Comparison of ENCODE assay signal across 9 mouse cellular contexts in the genomic region with DNA sequence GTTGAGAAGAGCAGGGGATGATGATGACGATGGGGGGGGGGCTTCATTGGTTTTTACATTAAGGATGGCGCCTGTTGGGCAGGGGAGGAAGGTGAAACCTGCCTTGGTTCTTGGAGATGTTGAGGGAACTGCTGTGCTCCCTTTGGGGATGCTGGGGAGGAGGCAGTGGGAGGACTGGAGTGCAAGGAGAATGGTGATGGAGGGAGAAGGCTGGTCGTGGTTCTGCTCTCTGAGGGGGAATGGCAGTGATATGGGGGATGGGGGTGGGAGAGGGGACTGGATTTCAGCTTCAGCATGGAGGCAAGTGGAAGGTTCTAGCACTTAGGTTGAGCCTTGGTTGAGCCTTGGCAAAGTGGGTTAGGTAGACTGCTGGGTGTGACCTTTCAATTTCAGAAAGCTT. TPM values are rescaled to one million over a fixed set of nuclear protein-coding genes. Genes with fewer than 3 reads are reported as not detected.
DNase-seq lines count a peak whose midpoint lies in the region; ATAC-seq lines count a peak whose summit lies in the region.
"Had no signal": no experiment of that assay in that cellular context is flagged by ENCODE, and none has a peak within 500 bp of the region (broad histone marks: within the 10 kb centered on the region; RNA-seq: fewer than 3 reads in every experiment).

No protein-coding gene starts in this region.

- ATAC-seq in heart, embryonic 12.5 days (ENCODE audit: insufficient number of reproducible peaks, low FRiP score) = no peak
- ATAC-seq in hindbrain, embryonic 12.5 days (ENCODE audit: low FRiP score) = no peak
- ATAC-seq in midbrain, embryonic 13.5 days = no peak

- peak overlapping the region; percentile 76 for H3K4me3 ChIP-seq in heart, embryonic 12.5 days
- peak overlapping the region; percentile 51 for H3K4me3 ChIP-seq in hindbrain, embryonic 12.5 days
- peak overlapping the region; percentile 58 for H3K4me3 ChIP-seq in midbrain, embryonic 13.5 days (replicated peaks)

- no peak for DNase-seq in heart, adult 8-10 months (ENCODE audit: low spot score)
- DNase-seq in brain, adult 2 months (ENCODE audit: low read depth, low spot score) = peak; percentile 34
- no peak for DNase-seq in right cerebral cortex, postnatal 4 days
- DNase-seq in gastrocnemius, postnatal 4 days (ENCODE audit: low spot score in 2 of 2) = no peak
- DNase-seq in thymus, postnatal 10 days (ENCODE audit: low spot score in 2 of 2) = no peak
- DNase-seq: embryo, embryonic 11 days had no signal

- peak overlapping the region; percentile 65 for H3K4me2 ChIP-seq in heart, embryonic 12.5 days
- H3K4me2 ChIP-seq in hindbrain, embryonic 12.5 days (replicated peaks) = peak overlapping the region; percentile 53
- H3K4me2 ChIP-seq in midbrain, embryonic 13.5 days (replicated peaks) = peak overlapping the region; percentile 55

- H3K27me3 ChIP-seq in heart, embryonic 12.5 days (replicated peaks) = 0 out of 2 replicates have a peak, but pooled peaks cover 4% of the 10 kb centered on the region
- H3K27me3 ChIP-seq in hindbrain, embryonic 12.5 days = no peaks in the 10 kb centered on the region
- H3K27me3 ChIP-seq in midbrain, embryonic 13.5 days = no peaks in the 10 kb centered on the region

- WGBS in heart, embryonic 12.5 days = 18% methylated on average over 3 of the region's 3 CpGs
- 17% methylated on average over 3 of the region's 3 CpGs for WGBS in hindbrain, embryonic 12.5 days
- 25% methylated on average over 3 of the region's 3 CpGs for WGBS in midbrain, embryonic 13.5 days

- H3K9ac ChIP-seq in heart, embryonic 12.5 days = 0 out of 2 replicates have a peak overlapping the region, but pooled peaks have one; percentile 51
- H3K9ac ChIP-seq in hindbrain, embryonic 12.5 days = no peak overlapping the region
- peak overlapping the region; percentile 73 for H3K9ac ChIP-seq in midbrain, embryonic 13.5 days (replicated peaks)

- peaks cover 15% of the 10 kb centered on the region; the same call in 1 of the 2 replicates for H3K4me1 ChIP-seq in heart, embryonic 12.5 days (replicated peaks)
- no peaks in the 10 kb centered on the region for H3K4me1 ChIP-seq in hindbrain, embryonic 12.5 days
- H3K4me1 ChIP-seq in midbrain, embryonic 13.5 days (replicated peaks) = peaks cover 5% of the 10 kb centered on the region; the same call in 1 of the 2 replicates

- no peak overlapping the region for H3K27ac ChIP-seq in heart, embryonic 12.5 days (ENCODE audit: poor library complexity, severe bottlenecking)
- H3K27ac ChIP-seq in hindbrain, embryonic 12.5 days = no peak overlapping the region
- H3K27ac ChIP-seq in midbrain, embryonic 13.5 days = 0 out of 2 replicates have a peak overlapping the region, but pooled peaks have one; percentile 87

- no peaks in the 10 kb centered on the region for H3K9me3 ChIP-seq in heart, embryonic 12.5 days (replicated peaks)
- H3K9me3 ChIP-seq in hindbrain, embryonic 12.5 days (replicated peaks) = no peaks in the 10 kb centered on the region
- H3K9me3 ChIP-seq in midbrain, embryonic 13.5 days = no peaks in the 10 kb centered on the region

- H3K36me3 ChIP-seq in heart, embryonic 12.5 days = no peaks in the 10 kb centered on the region
- no peaks in the 10 kb centered on the region for H3K36me3 ChIP-seq in hindbrain, embryonic 12.5 days
- H3K36me3 ChIP-seq in midbrain, embryonic 13.5 days = no peaks in the 10 kb centered on the region

RNA-seq across cellular contexts. Expression of gene Fhl1, which starts 0.8 kb away (rescaled TPM):
- 149 and 153 TPM in 2 replicates for polyA plus RNA-seq in heart, embryonic 12.5 days (2016; fragmentation: Nextera tagmentation; extraction: Ambion mirVana)
- 100 to 1,000 TPM; 107 to 153 (median 139) TPM for total RNA-seq in heart, adult 8-10 months (2022)
- polyA plus RNA-seq in hindbrain, embryonic 12.5 days (2016; fragmentation: Nextera tagmentation; extraction: Ambion mirVana) = 81.7 and 87.1 TPM in 2 replicates
- 108 and 113 TPM in 2 replicates for polyA plus RNA-seq in midbrain, embryonic 13.5 days (2015; fragmentation: Nextera tagmentation; extraction: Ambion mirVana)
- 1,000 to 10,000 TPM; 1,382 to 1,696 TPM for total RNA-seq in gastrocnemius, postnatal 4 days (2021)
